Mouse (Mus musculus) megakaryocyte, embryonic 14.5 days (primary cell): ENCODE measurements around the gene Akr1c18. TPM values are rescaled to one million over a fixed set of nuclear protein-coding genes. Genes with fewer than 3 reads are reported as not detected.
"Not testable (repeated sequence)": the region's sequence is repeated elsewhere in the genome, so short reads cannot be mapped to it uniquely, and the experiment has no call there.

ENCODE experiments used
- H3K27me3 ChIP-seq: replicated peaks from 2 replicates; pipeline ENCODE3; 2012; ENCODE audit warnings: inconsistent platforms
- H3K36me3 ChIP-seq: replicated peaks from 2 replicates; pipeline ENCODE3; 2012; ENCODE audit warnings: low read length, inconsistent platforms, mixed read lengths
- H3K4me1 ChIP-seq: 2 replicates; pipeline ENCODE4 v1.6.1; 2012; ENCODE audit warnings: inconsistent platforms
- H3K4me3 ChIP-seq: replicated peaks from 2 replicates; pipeline ENCODE3; 2012; ENCODE audit warnings: moderate library complexity, mild to moderate bottlenecking, inconsistent platforms
- H3K9me3 ChIP-seq: 2 replicates; pipeline ENCODE4 v1.6.1; 2012; ENCODE audit warnings: inconsistent platforms
- FLI1 ChIP-seq: IDR thresholded peaks from 2 replicates; pipeline ENCODE4 v1.6.1; 2012; ENCODE audit warnings: low read length, inconsistent platforms, mixed read lengths
- GATA1 ChIP-seq: IDR thresholded peaks from 3 replicates; pipeline ENCODE4 v1.6.1; 2012; ENCODE audit warnings: mixed read lengths, low read length, inconsistent platforms, borderline replicate concordance
- polyA plus RNA-seq: library from polyadenylated mRNA; stranded (reverse); fragments of >175 nt; gene quantifications from 2 replicates; pipeline ENCODE4 v1.2.3, GENCODE M21; 2012; ENCODE audit warnings: low replicate concordance; ENCODE audit not compliant: insufficient read depth

Gene Akr1c18
- polyA plus RNA-seq, 1 experiment = not detected

- H3K9me3 ChIP-seq = no peaks in the 10 kb centered on the region
- no peaks in the 10 kb centered on the region for H3K36me3 ChIP-seq
- H3K4me1 ChIP-seq = no peaks in the 10 kb centered on the region
These were observed 2.5 kb upstream of the Akr1c18 start for GRCm38 (mm10) chr13:4152908-4153307.

GRCm38 (mm10) chr13:4144261-4144660, 6.2 kb downstream of the Akr1c18 start:
- no peaks in the 10 kb centered on the region for H3K27me3 ChIP-seq
- H3K4me1 ChIP-seq = no peaks in the 10 kb centered on the region
- H3K4me3 ChIP-seq = no peak overlapping the region
- TF ChIP-seq GATA1 = no peak
- TF ChIP-seq FLI1 = no peak
- no peaks in the 10 kb centered on the region for H3K9me3 ChIP-seq
- no peaks in the 10 kb centered on the region for H3K36me3 ChIP-seq

More at GRCm38 (mm10) chr13:4152908-4153307, 2.5 kb upstream of the Akr1c18 start:
- H3K27me3 ChIP-seq = no peaks in the 10 kb centered on the region
- TF ChIP-seq FLI1 = no peak
- no peak overlapping the region for H3K4me3 ChIP-seq

GRCm38 (mm10) chr13:4133070-4133469, 17.4 kb downstream of the Akr1c18 start:
- H3K4me3 ChIP-seq = no peak overlapping the region
- no peak for TF ChIP-seq FLI1
- no peaks in the 10 kb centered on the region for H3K9me3 ChIP-seq
- no peaks in the 10 kb centered on the region for H3K27me3 ChIP-seq
- H3K4me1 ChIP-seq = no peaks in the 10 kb centered on the region
- H3K36me3 ChIP-seq = no peaks in the 10 kb centered on the region

GRCm38 (mm10) chr13:4131721-4132120, 18.7 kb downstream of the Akr1c18 start:
- no peaks in the 10 kb centered on the region for H3K9me3 ChIP-seq
- H3K27me3 ChIP-seq = no peaks in the 10 kb centered on the region
- no peak for TF ChIP-seq GATA1
- TF ChIP-seq FLI1 = no peak
- no peaks in the 10 kb centered on the region for H3K36me3 ChIP-seq
- no peak overlapping the region for H3K4me3 ChIP-seq
- H3K4me1 ChIP-seq = no peaks in the 10 kb centered on the region

GRCm38 (mm10) chr13:4131317-4131716, 19.1 kb downstream of the Akr1c18 start:
- Histone ChIP-seq H3K4me3 (no peak overlapping the region), H3K36me3 (no peaks in the 10 kb centered on the region), H3K4me1 (no peaks in the 10 kb centered on the region), H3K27me3 (no peaks in the 10 kb centered on the region), H3K9me3 (no peaks in the 10 kb centered on the region)
- TF ChIP-seq GATA1 (no peak), FLI1 (no peak)

- no peaks in the 10 kb centered on the region for H3K36me3 ChIP-seq
- TF ChIP-seq FLI1 (no peak), GATA1 (no peak)
- no peak overlapping the region for H3K4me3 ChIP-seq
- no peaks in the 10 kb centered on the region for H3K27me3 ChIP-seq
- H3K4me1 ChIP-seq = no peaks in the 10 kb centered on the region
- 0 out of 2 replicates have a peak, but pooled peaks cover 3% of the 10 kb centered on the region for H3K9me3 ChIP-seq
These were observed 21.4 kb downstream of the Akr1c18 start for GRCm38 (mm10) chr13:4129100-4129499.

GRCm38 (mm10) chr13:4125846-4126245, 24.6 kb downstream of the Akr1c18 start:
- not testable (repeated sequence) for H3K4me3 ChIP-seq, H3K4me1 ChIP-seq, H3K36me3 ChIP-seq, H3K9me3 ChIP-seq, H3K27me3 ChIP-seq

GRCm38 (mm10) chr13:4124471-4124870, 26.0 kb downstream of the Akr1c18 start:
- not testable (repeated sequence) for H3K4me1 ChIP-seq, H3K9me3 ChIP-seq, H3K4me3 ChIP-seq, H3K36me3 ChIP-seq, H3K27me3 ChIP-seq

GRCm38 (mm10) chr13:4123146-4123545, 27.3 kb downstream of the Akr1c18 start:
- Histone ChIP-seq H3K4me3 (no peak overlapping the region), H3K9me3 (0 out of 2 replicates have a peak, but pooled peaks cover 3% of the 10 kb centered on the region), H3K36me3 (no peaks in the 10 kb centered on the region), H3K27me3 (no peaks in the 10 kb centered on the region), H3K4me1 (no peaks in the 10 kb centered on the region)
- TF ChIP-seq FLI1 (no peak), GATA1 (no peak)

- H3K4me3 ChIP-seq = no peak overlapping the region
- TF ChIP-seq FLI1 = no peak
- no peak for TF ChIP-seq GATA1
- H3K27me3 ChIP-seq = no peaks in the 10 kb centered on the region
- no peaks in the 10 kb centered on the region for H3K36me3 ChIP-seq
- H3K9me3 ChIP-seq = no peaks in the 10 kb centered on the region
- no peaks in the 10 kb centered on the region for H3K4me1 ChIP-seq
These were observed 31.1 kb downstream of the Akr1c18 start for GRCm38 (mm10) chr13:4119181-4119904.
